Mouse (Mus musculus) Patski (cell line): ENCODE results near the gene Chst11. TPM values are rescaled to one million over a fixed set of nuclear protein-coding genes. Genes with fewer than 3 reads are reported as not detected.

Experiments used
- ATAC-seq: fragments of 100-300 bp; one replicate; pipeline ENCODE4 v1.8.0; 2021
- CTCF ChIA-PET: fragments of 350-600 bp; sonication (Branson Sonifier 250); formaldehyde crosslinking; loops from one replicate; lab custom pipeline; 2022; ENCODE audit warnings: inconsistent platforms; lab: Charles Lee
- POLR2A ChIA-PET: fragments of 350-600 bp; sonication (Branson Sonifier 250); formaldehyde crosslinking; loops from one replicate; lab custom pipeline; 2022; ENCODE audit warnings: antibody characterized with exemption, inconsistent platforms; lab: Charles Lee
- DNase-seq: peaks from one replicate; pipeline ENCODE4 v3.0.0-alpha.2; 2011; ENCODE audit warnings: low read depth, low spot score
- H3K27me3 ChIP-seq: fragments of 371-371 bp; one replicate; pipeline ENCODE4 v1.5.1; 2021
- CTCF ChIP-seq: fragments of 100-300 bp; IDR thresholded peaks from one replicate; pipeline ENCODE4 v1.5.1; 2021
- in situ Hi-C: fragments of 300-500 bp; cut with MboI; formaldehyde crosslinking; loops from 3 replicates; pipeline ENCODE4 v1.11.1; 2018; ENCODE audit warnings: low pct_unique_long_range_greater_than_20kb, mixed read lengths
- polyA plus RNA-seq: library from polyadenylated mRNA; unstranded; gene quantifications from one replicate; pipeline ENCODE4 v1.2.3, GENCODE M21; 2021

The Chst11 gene
- polyA plus RNA-seq, 1 experiment from 2014 or later, result 10.3 TPM

GRCm38 (mm10) chr10:83137103-83137502, 151.8 kb downstream of the Chst11 start:
- TF ChIP-seq CTCF, result no peak
- H3K27me3 ChIP-seq, result no peaks in the 10 kb centered on the region
- ATAC-seq (no peak), DNase-seq (no peak)
- CTCF ChIA-PET, result interaction anchor here (1.6 kb wide), 1 partner anchor 12 kb away, joined by 4 read pairs; no protein-coding TSS in a partner anchor
- in situ Hi-C loops, result no loop called here
- POLR2A ChIA-PET, result no interaction called here

DNA sequence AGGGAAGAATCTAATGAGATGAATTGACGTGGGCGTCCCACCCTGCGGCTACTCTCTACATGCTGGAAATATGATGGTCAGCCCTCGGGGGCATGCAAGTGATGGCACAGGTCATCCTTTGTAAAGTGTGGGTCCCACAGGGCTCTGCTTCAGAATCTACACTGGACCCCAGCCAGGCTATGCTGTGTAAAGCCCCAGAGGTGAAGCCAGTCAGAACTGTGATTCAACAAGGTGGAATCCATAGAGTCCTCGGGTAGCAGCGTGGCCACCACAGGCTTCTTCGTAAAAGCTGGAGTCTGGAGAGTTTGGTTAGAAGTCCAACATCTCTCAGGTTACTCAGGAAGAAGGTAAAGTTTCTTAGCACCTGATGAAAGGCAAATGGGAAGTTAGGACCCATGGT, 154.0 kb downstream of the Chst11 start:
- TF ChIP-seq CTCF, result no peak
- no peaks in the 10 kb centered on the region for H3K27me3 ChIP-seq
- DNase-seq, result no peak
- POLR2A ChIA-PET, result no interaction called here
- in situ Hi-C loops, result no loop called here
- CTCF ChIA-PET, result interaction anchor here (1.2 kb wide), 1 partner anchor 13 kb away, joined by 3 read pairs; no protein-coding TSS in a partner anchor
- ATAC-seq, result no peak

- in situ Hi-C loops, result no loop called here
- CTCF ChIA-PET, result interaction anchor here (1.2 kb wide), 1 partner anchor 12 kb away, joined by 3 read pairs; no protein-coding TSS in a partner anchor
- POLR2A ChIA-PET, result no interaction called here
- TF ChIP-seq CTCF, result no peak
- no peak for ATAC-seq
- no peak for DNase-seq
- no peaks in the 10 kb centered on the region for H3K27me3 ChIP-seq
Measured at GRCm38 (mm10) chr10:83140258-83140936, 155.1 kb downstream of the Chst11 start.

- ChIA-PET CTCF (no interaction called here), POLR2A (no interaction called here)
- DNase-seq (no peak), ATAC-seq (no peak)
- TF ChIP-seq CTCF, result no peak
- in situ Hi-C loops, result no loop called here
- no peaks in the 10 kb centered on the region for H3K27me3 ChIP-seq
Measured at GRCm38 (mm10) chr10:83141434-83141833, 156.1 kb downstream of the Chst11 start.

GRCm38 (mm10) chr10:83143049-83143448, 157.8 kb downstream of the Chst11 start:
- CTCF ChIA-PET, result no interaction called here

DNA sequence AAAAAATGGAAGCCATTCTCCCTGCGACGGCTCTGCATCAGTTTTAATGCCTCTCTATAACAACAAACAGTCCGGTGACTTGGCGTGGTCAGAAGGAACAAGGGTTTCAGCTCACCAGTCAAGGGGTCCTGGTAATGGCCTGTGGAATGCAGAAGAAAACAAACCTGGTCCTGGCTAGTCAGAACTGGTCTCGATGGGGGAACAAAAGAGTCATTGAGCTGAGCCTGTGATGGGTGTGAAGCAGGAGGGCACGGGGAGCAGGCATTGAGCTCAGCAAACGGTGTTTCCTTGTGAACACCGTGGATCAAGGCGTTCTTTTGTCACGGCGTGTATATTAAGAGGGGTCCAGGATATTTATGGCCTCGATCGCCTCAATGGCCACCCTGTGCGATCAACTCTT, 160.5 kb downstream of the Chst11 start:
- no peak for TF ChIP-seq CTCF
- POLR2A ChIA-PET, result no interaction called here
- CTCF ChIA-PET, result no interaction called here
- in situ Hi-C loops, result no loop called here
- no peaks in the 10 kb centered on the region for H3K27me3 ChIP-seq
- DNase-seq (no peak), ATAC-seq (no peak)

More at GRCm38 (mm10) chr10:83143049-83143448, 157.8 kb downstream of the Chst11 start:
- ATAC-seq, result no peak
- no peak for TF ChIP-seq CTCF
- H3K27me3 ChIP-seq, result no peaks in the 10 kb centered on the region
- POLR2A ChIA-PET, result no interaction called here
- DNase-seq, result no peak
- in situ Hi-C loops, result no loop called here

DNA sequence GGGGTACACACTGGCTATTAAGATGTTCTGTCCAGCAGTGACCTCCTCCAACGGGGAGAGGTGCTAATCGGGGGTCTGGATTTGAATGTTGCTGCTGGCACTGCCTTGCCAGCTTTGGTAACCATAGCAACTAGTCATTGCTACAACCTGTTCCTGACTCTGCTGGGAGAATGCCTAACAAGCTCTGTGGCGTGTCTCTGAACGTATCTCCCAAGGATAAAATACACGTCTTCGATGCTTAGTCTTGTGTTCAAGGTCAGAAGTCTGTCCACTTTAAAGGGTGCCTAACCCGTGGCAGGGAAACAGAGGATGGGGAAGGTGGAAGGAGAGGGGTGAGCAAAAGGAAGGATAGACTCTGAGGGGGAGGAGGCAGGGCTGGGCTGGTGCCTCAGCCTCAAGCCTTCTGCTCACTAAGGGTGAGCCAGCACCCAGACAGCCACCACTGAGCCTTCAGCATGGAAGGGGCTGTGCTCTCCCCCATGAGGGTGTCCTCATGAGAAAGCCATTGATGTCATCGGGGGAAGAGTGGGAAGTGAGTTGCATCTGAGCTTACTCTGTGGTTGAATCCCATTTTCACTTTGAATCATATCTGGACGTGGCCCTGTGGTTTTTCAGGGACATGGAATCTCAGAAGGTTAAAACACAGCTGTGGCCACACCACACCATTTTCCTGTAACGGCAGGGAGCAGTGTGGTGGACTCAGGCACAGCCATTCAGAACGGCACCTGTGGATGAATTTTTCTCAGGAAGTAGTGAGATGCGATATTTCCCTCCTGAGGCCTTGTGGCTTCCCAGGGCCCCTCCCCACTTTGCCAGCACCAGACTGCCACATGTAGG, 164.3 kb downstream of the Chst11 start:
- H3K27me3 ChIP-seq, result no peaks in the 10 kb centered on the region
- in situ Hi-C loops, result no loop called here
- ATAC-seq (no peak), DNase-seq (no peak)
- ChIA-PET CTCF (interaction anchor here (0.6 to 1.1 kb wide), 2 partner anchors 12 to 195 kb away, joined by 3 to 4 read pairs; no protein-coding TSS in a partner anchor), POLR2A (no interaction called here)
- TF ChIP-seq CTCF, result no peak

DNA sequence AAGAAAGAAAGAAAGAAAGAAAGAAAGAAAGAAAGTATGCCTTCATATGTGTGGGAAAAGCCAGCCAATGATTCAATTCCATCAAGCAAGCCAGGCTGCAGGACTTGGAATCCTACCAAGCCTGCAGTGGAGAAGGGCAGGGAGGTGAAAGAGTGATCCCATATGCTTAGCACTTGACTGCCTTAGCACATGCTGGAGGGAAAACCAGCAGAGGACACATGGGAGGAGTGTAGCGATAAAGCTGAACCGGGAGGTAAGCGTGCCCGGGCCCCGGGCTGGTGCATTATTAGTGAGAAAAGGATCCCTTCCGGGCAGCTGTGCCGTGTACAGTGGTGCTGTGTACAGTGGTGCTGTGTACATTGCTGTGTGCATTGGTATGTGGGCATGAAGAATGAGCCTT, 165.3 kb downstream of the Chst11 start:
- TF ChIP-seq CTCF, result no peak
- in situ Hi-C loops, result no loop called here
- POLR2A ChIA-PET, result no interaction called here
- ATAC-seq, result no peak
- DNase-seq, result no peak
- H3K27me3 ChIP-seq, result no peaks in the 10 kb centered on the region
- CTCF ChIA-PET, result no interaction called here

DNA sequence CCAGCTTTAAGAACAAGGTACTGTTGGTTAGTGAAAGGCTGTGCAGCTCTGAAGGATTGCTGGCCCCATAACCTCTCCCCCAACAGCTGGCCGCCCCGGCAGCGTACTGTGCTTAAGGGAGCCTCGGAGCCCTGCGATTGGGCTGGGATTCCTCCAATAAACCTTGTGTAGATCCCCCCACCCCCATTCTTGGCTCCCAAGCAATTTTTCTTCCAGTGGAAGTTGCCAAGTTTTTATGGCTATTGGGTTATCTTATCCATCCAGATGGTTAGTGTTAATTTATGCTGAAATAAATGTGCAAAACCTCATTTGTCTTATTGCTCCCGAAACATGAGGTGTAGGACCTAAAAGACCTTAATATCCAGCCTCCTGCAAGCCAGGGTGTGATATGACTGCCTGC, 166.1 kb downstream of the Chst11 start:
- CTCF ChIA-PET, result no interaction called here
- TF ChIP-seq CTCF, result no peak
- DNase-seq (no peak), ATAC-seq (no peak)
- POLR2A ChIA-PET, result interaction anchor here (1.7 kb wide), 1 partner anchor 46 kb away, joined by 3 read pairs; no protein-coding TSS in a partner anchor
- no peaks in the 10 kb centered on the region for H3K27me3 ChIP-seq
- in situ Hi-C loops, result no loop called here

DNA sequence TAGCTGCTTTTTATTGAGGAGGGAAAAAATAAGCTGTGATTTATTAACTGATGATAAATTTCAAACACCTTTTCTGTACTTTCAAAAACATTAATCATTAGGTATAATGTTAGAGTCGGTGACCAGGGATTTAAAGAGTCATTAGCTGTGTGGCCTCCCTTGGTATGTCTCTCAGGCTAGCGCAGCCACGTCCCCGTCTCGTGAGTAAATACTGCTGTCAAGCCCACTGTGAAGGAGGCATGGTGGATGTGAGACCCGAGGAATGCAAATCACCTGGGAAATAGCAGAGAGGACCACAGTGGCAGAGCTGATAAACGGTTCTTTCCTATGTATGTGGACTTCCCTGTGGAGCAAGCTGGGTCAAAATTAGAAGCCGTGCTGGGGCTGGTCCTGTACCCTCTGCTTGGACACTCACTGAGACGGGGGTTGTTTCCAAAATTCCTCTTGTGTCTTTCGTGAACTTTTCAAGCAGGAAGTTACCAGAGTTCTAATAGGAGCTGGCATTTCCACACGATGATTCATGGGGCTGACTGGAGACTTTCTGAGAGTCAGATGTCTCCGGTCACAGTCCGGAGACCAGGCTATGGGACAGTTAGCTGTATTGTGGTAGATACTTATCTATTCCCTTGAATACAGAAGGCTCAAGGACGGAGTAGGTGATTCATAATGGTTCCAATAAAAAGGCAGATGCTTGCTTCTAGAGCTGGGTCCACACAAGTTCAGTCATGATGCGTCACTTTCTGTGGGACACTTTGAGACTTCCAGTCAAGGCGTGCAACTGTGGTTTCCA, 166.8 kb downstream of the Chst11 start:
- peak; percentile 80 for ATAC-seq
- ChIA-PET POLR2A (interaction anchor here (1.1 to 1.7 kb wide), 2 partner anchors 12 to 46 kb away, joined by 3 read pairs; no protein-coding TSS in a partner anchor), CTCF (interaction anchor here (1.3 kb wide), 2 partner anchors 12 to 45 kb away, joined by 3 to 4 read pairs; no protein-coding TSS in a partner anchor)
- no peak for TF ChIP-seq CTCF
- in situ Hi-C loops, result no loop called here
- no peaks in the 10 kb centered on the region for H3K27me3 ChIP-seq
- DNase-seq, result peak; percentile 62
